Mouse (Mus musculus): ENCODE measurements around the gene Zbtb44.

- TF ChIP-seq GATA1 (IDR thresholded peaks at IDR 0.05; ENCODE audit: low read length): no peak
- TF ChIP-seq TAL1 (IDR thresholded peaks at IDR 0.05; ENCODE audit: low read length): no peak
These were observed 18.9 kb upstream of the Zbtb44 start for GRCm38 (mm10) chr9:31011533-31011932.
